Mouse (Mus musculus) ES-E14 (cell line): ENCODE data around the gene Cwc25.

Source experiments
- CHD2 ChIP-seq: IDR thresholded peaks from 2 replicates; pipeline ENCODE4 v1.6.1; 2014; ENCODE audit warnings: mild to moderate bottlenecking, low read depth, low read length, inconsistent platforms
- ZC3H11A ChIP-seq: IDR thresholded peaks from 2 replicates; pipeline ENCODE4 v1.6.1; 2012; ENCODE audit warnings: low read depth, mild to moderate bottlenecking, inconsistent platforms, low read length, borderline replicate concordance

DNA sequence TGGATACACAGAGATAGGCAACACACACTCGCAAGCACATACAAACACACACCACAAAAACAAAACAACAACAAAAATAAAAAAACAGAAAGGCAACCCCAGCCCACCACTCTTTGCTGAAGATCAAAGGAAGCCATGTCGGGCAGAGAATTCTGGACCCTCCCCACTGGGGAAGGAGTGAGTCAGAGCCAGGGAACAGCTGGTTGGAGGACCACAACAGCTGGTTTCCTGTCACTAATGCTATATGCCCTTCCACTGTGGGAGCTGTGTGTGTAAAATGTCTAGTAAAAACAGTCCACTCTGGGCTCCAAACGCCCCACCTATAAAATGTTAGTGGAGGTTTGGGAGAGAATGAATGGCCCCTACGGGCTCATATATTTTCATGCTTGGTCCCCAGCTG is 45.0 kb downstream of the Cwc25 start:
- TF ChIP-seq CHD2, result no peak
- no peak for TF ChIP-seq ZC3H11A
